Mouse (Mus musculus): ENCODE measurements around the gene Ctnna2.

Gene Ctnna2

GRCm38 (mm10) chr6:77979241-77979961, at the start of gene Ctnna2:
Gene Ctnna2 (minus strand): TSS chr6:77979699.
- DNase-seq, result peak; percentile 98 to 99

DNA sequence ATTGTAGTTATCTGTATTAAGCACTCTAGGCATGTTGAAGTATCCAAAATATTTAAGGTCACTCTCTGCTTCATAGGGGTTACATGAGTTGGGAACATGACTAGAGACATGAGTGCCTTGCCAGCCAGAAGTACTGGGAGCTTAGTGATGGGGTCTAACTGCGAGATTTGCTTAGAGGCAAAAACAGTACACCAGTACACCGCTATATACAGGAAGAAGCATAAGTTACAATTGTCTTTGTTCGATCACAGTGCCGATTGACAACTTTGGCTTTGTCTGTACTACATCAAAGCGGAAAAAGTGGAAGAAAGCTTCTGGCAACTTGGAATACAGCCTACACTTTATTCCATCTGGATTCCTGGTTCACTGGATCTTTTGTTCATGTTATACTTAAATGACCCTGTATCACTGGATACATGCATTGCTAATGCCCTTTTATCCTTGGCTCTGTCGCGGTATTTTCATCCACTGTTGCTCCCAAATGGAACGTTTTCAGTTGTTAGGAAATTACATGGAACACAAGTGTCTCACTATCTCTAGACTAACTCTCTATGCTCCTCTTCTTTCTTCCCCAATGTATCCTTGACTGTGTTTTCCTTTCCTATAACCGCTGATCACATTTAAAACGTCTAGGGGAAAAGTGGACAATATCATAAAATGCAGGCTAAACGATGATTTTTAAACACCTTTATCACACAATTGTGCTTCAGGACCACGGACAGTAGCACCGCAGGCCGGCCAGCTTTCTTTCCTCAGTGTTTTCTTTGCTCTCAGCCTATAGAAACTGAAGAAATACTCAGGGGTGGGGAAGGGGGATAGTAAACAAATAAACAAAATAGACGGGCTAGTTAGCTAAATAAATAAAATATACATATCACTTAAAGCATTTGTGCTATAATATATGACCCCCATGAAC, 896 bp upstream of the Ctnna2 start:
- no peak for DNase-seq

DNA sequence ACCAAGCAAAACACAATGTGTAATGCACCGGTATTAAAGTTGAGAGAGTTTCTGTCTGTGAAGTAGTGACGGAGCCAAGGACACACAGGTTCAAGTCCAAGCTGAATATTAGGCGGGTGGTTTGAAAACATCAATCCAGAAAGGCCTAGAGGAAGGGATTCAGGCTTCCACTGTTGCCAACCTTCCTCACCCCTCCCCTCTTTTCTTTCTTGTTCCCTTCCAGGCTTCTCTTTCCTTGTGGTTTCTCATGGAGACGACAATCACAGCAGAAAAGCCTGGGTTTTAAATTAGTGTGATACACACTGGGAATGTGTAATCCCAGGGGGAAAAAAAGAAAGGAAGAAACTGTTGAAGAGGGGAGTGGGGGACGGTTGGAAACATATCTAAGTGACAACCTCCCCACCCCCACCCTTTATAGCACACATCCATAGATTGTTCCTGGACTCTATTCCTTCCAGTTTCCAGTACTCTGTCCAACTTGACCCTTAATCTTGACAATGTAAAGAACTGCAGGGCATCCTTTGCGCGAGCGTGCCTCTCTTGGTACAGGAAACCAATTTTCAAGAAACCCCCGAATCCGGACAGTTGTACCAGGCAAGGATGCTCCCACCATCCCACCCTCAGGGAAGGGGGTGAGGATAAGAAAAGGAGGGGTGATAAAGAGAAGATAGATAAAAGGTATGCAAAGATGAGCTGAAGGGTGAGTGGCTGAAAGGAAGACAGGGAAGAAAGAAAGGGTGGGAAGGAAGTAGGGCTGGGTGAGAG, 841 bp downstream of the Ctnna2 start:
- peak; percentile 31 to 37 for DNase-seq

DNA sequence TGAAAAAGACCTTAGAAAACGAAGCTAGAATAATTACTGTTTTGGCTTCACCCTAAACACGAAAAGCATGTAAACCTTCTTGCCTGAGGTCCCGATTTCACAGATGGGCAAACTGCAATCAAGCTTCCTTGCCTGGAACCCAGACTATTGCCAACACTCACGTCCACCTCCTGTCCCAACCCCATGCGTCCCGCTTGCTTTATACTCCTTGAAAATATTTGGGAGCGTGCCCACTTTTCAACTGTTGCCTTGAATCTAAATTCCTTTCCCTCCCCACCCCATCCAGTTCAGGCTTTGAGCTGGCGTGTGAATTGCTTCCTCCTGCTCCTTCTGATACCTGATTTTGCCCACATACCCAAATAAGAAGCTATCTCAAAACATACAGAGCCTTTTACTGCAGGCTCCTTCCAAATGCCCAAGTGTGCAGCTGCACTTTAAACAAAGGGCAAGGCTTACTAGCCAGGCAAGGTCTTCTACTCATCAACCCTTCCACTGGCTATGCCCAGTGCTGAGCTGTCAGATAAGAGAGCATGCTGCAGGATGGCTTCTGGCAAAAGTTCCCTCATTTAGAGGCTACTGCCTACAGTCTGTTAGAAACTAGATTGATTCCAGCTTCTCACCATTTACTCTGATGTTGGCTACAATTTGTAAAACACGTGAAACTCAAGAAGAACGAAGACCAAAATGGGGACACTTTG, 8.8 kb downstream of the Ctnna2 start:
- DNase-seq, result peak; percentile 28 to 46

GRCm38 (mm10) chr6:77969774-77970173, 9.7 kb downstream of the Ctnna2 start:
- DNase-seq, result no peak

GRCm38 (mm10) chr6:77962011-77962410, 17.5 kb downstream of the Ctnna2 start:
- DNase-seq, result no peak

DNA sequence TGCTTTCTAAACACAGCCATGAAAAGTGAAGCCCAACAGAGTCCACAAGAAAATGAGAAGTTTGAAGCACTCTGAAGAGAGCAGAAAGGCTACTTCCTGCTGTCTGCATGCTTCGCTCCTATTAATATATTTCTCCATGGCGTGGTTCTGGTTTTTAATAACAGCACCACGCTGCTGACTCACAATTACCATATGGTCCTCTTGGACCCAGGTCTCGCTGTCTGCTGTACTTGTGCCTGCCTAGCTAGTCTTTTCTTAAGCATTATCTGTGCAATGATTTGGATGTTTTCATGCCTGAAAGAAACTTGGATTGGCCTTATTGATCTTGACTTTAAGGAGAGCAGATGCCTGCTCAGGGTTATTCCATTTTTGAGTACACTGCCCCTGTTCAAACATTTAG, 28.2 kb downstream of the Ctnna2 start:
- peak; percentile 44 to 64 for DNase-seq

GRCm38 (mm10) chr6:77950690-77951089, 28.8 kb downstream of the Ctnna2 start:
- DNase-seq, result peak; percentile 18 to 22

DNA sequence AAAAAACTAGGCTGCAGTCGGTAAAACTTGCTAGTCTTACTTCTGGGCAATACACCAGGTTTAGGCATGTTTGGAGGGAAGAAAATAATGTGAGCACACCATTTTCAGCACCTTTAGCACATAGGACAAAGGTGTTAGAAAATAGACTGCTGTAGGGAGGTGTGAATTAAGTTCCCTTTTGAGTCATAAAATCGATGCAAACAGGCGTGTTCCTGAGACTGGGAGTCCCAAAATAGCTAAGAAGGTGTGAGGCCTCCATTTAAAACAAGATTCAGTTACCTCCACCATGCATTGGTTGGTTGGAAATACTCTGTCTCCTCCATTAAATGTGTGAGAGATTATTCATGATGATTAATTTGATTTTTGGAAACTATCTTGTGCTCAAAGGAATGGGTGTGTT, 50.1 kb downstream of the Ctnna2 start:
- DNase-seq, result no peak

- DNase-seq, result no peak
Measured at GRCm38 (mm10) chr6:77873150-77873549, 106.3 kb downstream of the Ctnna2 start.

DNA sequence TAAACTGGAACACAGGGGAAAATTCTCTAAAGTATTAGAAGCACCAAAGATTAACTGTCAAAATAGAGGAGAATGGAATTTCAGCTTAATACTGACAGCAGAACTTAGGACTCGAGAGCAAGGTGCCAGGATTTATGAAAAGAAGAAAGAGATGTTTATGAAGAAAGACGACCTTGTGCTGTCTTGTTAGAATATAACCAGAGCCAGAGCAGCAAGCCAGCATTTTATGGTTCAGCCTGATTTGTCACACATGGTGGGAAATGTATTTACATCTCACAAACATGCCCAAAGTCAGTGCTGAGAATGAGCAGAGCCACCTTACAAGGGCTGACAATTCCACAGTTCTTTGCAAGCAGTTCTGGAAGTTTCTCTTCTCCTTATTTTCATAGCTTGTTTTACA, 110.2 kb downstream of the Ctnna2 start:
- DNase-seq, result no peak

DNA sequence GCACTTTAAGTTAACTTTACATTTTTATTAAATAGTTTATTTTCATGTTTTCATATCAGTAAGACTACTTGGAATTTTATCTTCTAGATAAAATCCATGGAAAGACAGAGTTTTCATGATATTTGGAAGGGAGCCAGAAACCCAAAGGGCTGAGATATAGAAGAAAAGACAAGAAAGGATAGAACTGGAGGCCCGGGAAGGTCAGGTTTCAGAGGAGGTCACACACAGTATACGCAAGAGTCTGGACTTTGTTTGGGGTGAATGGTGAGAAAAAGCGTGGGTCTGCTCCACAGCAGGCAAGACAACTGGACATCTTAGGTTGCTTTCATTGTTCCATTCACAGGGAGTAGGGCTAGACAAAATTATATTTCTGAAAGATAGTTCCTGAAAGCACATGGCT, 111.4 kb downstream of the Ctnna2 start:
- DNase-seq, result no peak

DNA sequence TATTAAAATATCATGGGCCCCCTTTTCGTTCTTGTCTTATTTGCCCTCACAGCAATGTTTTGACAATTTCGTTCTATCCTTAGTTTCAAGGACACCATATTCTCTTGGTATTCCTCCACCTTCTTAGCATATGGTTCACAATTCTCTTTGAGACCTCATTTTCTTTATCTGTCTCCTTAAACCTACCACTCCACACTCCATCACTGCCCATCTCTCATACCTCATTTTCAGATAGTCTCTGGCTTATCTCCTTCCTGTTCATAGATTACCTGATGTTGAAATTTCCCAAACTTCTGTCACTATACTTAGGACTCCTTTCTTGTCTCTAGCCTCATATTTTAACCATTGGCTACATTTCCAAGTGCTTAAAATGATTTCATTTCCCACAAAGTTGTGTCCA, 116.1 kb downstream of the Ctnna2 start:
- DNase-seq, result no peak

- DNase-seq, result no peak
Measured at GRCm38 (mm10) chr6:77862781-77863180, 116.7 kb downstream of the Ctnna2 start.

GRCm38 (mm10) chr6:77849438-77849837, 130.1 kb downstream of the Ctnna2 start:
- DNase-seq, result peak in 1 of 2 experiments; percentile 36

DNA sequence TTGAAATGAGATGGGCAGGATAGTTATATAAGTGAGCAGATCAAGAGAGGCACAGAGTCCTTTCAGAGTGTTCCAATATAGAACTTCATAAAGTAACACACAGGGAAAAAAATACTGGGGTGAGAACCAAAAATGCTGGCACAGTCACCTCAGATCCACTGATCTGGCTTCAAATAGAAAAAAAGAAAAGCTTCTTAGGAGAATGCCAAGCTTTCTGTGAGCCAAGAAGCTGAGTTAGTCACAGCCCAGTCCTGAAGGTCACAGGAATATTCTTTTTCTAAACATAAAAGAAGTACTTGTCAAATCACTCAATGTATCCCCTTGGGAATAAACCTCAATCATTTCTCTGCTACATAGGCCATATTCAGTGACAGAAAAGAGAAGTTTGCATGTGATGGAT, 130.7 kb downstream of the Ctnna2 start:
- no peak for DNase-seq

DNA sequence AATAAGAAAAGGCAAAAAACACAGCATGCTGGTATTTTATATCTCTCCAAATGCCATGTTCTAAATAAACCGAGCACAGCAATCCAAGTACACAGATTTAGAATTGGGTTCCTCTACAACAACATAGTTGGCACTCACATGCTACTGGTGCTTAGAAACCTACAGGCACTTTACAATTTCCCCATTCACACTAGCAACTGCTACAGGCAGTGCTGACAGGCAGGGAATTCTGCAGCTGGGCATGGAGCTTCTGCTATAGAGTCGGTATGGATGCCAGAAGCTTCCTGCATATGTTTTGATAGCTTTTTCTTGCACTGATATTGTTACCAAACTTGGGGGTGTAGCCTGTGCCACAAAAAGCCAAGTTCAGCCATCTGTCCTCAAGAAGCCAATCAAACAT, 131.8 kb downstream of the Ctnna2 start:
- DNase-seq, result no peak

GRCm38 (mm10) chr6:77839076-77839475, 140.4 kb downstream of the Ctnna2 start:
- no peak for DNase-seq

DNA sequence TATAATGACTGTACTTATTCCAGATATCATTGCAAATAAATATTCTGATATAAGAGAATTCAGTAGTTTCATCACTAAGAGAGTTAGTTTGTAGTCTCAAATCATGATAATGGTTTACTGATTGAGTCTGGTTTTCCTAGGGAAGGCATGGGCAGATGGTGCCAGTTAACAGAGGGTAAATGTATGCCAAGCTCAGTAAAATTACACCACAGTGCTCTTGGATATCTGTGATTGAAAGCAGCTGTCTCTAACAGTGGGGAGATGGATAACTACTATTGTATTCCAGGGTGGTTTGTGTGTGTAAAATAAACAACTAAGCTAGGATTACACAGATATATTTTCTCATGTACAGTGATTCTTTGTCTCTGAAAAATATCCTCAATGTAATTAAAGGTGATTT, 140.8 kb downstream of the Ctnna2 start:
- peak in 1 of 2 experiments; percentile 36 for DNase-seq

DNA sequence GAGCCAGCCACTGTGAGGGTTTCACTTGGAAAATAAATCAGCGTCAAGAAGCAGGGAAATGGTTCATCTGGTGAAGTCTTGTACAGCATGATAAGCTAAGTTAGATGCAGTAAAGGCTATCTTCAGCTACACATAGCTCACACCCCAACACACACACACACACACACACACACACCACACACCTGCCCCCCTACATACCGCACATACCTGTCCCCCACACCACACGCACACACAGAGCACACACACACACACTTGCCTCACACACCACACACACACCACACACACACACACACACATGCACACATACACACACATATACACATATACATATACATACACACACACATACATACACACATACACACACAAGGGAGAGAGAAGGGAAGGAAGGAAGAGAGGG, 142.0 kb downstream of the Ctnna2 start:
- no peak for DNase-seq

GRCm38 (mm10) chr6:77834680-77835079, 144.8 kb downstream of the Ctnna2 start:
- DNase-seq, result no peak

DNA sequence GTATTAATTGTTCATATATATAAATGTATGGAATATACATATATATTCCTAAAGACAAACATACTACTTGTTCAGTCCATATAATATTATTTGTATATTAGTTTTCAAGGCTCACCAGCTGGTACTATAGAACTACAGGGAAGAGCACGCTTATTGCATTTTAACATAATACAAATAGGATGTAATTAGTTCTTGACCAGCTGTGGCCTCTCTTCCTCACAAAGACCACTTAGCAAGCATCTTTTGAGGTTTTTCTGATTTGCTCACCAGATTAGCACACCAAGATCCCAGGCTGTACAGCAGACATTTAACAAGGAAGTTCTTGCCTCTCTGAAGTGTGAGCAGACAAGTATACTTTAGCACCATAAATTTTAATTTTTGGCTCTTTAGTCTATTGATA, 152.0 kb downstream of the Ctnna2 start:
- DNase-seq, result no peak

- DNase-seq, result no peak
Measured at GRCm38 (mm10) chr6:77817116-77817515, 162.4 kb downstream of the Ctnna2 start.
